Mouse (Mus musculus) frontal cortex, adult (tissue): ENCODE data around the gene Dyrk1a.

Experiments
- ATAC-seq: cut with Nextera tagmentation; 2 replicates; pipeline ENCODE4 v1.9.2; 2017; ENCODE audit warnings: mild to moderate bottlenecking, moderate library complexity, mixed read lengths; ENCODE audit not compliant: low TSS enrichment

The Dyrk1a gene

DNA sequence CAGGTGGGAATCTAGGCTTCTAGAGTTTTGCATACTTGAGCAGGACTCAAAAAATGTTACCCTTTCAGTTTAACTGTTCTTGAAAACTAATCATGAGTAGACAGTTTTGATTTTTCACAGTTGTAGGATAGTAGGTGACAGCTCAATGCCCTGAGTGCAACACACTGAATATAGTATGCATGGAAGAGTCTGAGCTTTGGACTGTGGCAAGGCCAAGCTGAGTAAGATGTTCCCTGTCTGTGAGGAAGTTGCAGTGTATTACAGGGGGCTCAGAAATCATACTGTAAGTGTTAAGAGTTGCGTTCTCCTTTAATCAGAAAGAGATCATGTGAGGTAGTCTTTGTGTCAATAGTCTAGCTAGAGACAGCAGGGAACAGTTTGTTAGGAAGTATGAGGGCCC is 20.4 kb downstream of the Dyrk1a start:
- ATAC-seq, result no peak

DNA sequence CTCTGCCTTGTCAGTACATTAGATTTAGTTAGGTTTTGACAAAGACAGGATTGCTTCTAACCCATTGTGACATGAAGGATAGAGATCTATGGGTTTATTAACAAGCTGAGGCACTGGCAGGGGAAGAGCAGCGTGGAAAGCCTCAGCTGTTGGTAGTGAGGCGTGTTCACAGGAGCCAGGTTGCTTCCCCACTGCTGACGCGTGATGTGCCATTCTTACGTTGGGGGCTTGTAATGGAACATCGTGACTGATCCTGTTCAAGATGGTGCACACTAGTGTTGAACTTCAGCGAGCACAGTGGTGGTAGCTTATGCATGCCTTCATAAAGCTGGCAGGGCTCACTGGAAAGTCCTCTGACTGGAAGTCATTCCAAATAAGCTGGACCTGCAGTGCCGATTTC is 21.2 kb downstream of the Dyrk1a start:
- ATAC-seq, result no peak

DNA sequence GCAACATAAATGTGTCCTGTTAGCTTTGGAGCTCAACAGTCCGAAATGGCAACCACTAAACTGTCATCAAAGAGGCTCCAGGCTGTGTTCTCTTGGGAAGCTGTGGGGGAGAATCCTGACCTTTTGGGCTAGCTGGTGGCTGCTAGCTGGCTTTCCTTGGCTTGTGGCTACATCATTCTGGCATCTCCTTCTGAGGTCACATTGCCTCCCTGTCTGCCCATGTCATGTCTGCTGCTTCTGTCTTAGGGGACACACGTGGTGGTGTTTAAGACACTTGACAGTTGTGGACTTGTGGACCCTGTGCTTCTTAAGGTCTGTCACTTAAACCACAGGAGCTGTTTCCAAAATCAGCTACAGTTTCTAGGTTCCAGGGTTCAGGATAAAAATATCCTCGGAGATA is 21.7 kb downstream of the Dyrk1a start:
- no peak for ATAC-seq

DNA sequence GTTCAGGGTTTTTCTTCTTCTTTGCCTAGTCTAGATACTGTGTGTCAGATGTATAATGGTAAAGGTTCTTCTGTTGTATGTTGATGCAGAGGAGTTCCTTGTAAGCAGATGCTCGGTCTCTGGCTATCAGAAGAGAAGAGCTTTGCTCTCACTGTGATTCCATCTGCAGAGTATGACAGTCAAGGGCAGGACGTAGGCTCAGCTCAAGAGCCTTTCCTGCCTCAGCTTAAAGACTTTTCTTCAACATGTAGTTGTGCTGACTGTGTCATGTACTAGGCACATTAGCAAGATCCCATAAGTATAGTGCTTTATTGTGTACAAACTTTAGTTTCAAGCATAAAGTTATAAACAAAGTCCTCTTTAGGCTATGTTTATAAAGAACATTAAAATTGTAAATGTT is 26.8 kb downstream of the Dyrk1a start:
- ATAC-seq, result no peak

DNA sequence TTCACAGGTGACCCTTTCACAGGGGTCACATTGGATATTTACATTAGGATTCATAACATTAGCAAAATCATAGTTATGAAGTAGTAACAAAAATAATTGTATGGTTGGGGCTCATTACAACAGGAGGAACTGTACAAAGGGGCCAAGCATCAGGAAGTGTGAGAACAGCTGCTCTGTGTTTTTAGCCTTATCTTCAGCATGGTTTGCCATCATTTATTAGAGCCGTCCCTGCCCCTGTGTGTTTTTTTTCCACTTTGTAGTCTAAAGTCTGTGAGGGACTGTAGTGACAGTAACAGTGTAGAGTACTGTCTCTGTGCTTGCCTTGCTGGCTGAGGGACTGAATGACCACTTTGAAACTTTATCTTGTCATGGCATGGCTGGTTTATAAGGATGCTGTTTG is 27.8 kb downstream of the Dyrk1a start:
- no peak for ATAC-seq

DNA sequence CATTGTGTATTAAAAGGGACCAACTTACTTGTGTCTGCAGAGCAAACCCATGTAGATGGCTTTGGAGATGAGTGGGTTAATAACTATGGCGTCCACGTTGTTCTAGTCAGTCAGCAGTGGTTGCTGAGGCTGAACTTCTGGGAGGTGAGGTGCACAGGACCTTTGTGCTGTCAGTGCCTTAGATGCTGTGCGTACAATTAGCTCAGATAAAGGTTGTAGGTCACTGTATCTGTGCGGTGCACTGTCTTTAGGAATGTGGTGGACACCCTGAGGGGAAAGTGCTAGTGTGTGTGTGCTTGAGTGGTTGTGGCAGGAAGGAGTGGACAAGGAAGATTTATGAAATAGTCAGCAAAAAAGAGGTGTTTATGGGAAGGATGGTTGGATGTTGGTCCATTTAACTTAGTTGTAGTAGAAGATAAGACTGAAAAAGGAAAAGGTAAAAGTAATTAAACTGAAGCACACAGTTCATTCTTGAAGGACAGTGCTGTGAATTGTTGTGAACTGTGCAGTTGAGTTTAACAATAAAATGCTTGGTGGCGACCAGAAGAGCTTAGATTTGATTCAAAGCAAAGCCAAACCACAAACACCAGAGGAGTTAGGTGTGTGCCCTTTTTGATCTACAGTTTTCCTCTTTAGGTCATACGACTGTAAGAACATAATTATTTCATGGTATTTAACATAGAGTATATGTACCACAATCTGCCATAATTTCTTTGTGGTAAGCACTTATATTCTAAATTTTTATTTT is 30.3 kb downstream of the Dyrk1a start:
- no peak for ATAC-seq

DNA sequence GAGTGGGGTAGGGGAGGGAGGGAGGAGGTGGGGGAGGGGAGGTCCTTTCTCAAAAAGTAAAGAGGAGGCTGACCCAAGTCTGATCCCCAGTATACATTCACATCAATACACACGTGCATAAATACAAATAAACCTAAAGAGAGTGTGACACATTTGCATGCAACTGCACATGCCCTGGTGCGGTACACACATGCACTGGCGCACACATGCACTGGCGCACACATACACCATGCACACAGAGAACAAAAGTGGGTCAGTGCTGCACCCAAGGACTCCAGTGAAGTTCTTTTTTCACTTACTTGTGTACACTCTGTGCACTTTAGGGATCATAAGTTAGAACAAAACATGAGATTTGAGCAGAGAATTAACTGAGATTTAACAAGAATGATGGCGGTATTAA is 31.3 kb downstream of the Dyrk1a start:
- ATAC-seq, result peak; percentile 17; the same call in 1 of the 2 replicates

DNA sequence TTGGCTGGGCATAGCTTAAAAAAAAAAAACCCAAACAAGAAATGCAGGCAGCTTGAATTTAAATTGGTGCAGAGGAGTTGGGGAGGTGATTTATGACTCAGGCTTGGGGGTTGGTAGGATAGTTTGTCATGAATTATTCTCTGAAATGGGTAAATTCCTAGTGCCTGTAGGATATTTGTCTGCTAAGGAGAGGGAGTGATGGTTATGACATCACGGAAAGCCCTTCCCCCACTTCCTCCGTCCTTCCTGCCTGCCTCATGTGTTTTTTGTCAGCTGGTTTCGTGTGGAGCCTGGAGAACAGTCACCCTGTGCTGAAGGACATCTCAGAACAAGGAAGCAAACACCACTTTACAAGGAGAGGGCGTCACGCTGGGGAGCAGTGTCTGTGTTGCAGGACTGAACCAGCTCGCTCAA is 31.7 kb downstream of the Dyrk1a start:
- peak; percentile 79 for ATAC-seq

DNA sequence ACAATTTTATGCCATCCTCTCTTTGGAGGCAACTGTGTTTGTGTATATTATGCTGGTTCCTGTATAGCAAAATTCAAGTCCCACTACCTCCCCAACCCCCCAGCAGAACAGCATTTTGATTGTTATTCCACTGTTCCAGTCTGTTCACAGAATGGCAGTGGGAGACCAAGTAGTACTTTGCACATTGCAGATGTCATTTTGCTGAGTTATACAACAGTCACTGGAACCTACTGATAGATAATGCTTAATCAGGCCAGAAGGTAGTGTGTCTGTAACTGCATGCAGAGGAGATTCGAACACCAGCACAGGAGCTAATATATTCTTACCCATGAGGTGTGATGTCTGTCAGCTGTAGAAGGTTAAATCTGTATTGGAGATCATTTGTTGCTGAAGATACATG is 32.4 kb downstream of the Dyrk1a start:
- no peak for ATAC-seq

DNA sequence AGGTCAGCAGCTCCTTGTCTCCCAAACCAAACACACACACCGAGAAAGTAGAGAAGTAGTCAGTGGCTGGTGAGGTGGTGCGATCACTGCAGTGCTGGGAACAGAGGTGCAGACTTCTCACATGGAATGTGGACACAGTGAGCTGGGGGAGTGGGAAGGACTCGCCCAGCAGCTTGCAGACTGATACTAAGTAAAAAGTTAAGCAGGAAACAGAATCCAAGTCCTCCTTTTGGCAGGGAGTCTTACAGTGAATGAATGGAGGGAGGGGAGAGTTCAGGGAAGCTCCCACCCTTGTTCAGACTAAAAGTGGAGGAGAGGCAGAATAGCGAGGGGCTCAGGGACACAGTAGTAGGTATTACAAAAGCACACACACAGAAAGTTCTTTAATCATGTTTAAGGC is 32.9 kb downstream of the Dyrk1a start:
- no peak for ATAC-seq

DNA sequence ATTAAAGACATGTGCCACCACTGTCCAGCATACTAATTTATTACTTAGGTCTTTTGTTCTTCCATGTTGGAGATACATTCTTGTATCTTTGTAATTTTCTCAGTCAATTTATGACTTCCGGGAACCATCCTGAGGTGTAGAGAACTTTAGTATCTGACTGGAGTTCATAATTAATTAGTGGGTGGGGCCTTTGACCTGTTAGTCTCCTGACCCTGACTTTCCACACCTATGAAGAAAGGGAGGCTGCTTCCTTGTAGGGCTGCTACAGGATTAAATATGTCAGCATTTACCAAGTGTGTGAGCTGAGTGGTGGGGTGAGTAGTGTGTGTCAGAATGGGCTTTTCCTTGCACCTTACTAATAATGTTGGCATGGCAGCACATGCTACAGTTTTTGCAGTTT is 36.4 kb downstream of the Dyrk1a start:
- ATAC-seq, result no peak

DNA sequence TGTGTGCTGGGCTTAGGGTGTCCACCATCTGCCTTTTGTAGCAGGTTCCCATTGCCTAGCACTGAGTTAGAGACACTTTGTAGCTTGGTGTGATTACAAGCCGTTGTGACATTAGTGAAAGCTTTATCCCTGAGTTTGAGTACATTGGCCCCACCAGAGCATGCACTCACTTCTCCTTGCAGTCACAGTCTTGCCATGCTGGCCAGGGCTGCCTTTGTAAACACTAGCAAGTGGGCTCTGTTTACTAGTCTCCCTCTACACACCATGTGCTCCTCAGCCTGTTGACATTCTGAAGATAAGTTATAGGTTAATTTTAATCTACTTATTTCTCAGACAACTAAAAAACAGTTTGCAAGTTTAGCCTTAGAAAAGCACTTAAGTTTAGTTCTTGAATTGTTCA is 37.7 kb downstream of the Dyrk1a start:
- no peak for ATAC-seq

DNA sequence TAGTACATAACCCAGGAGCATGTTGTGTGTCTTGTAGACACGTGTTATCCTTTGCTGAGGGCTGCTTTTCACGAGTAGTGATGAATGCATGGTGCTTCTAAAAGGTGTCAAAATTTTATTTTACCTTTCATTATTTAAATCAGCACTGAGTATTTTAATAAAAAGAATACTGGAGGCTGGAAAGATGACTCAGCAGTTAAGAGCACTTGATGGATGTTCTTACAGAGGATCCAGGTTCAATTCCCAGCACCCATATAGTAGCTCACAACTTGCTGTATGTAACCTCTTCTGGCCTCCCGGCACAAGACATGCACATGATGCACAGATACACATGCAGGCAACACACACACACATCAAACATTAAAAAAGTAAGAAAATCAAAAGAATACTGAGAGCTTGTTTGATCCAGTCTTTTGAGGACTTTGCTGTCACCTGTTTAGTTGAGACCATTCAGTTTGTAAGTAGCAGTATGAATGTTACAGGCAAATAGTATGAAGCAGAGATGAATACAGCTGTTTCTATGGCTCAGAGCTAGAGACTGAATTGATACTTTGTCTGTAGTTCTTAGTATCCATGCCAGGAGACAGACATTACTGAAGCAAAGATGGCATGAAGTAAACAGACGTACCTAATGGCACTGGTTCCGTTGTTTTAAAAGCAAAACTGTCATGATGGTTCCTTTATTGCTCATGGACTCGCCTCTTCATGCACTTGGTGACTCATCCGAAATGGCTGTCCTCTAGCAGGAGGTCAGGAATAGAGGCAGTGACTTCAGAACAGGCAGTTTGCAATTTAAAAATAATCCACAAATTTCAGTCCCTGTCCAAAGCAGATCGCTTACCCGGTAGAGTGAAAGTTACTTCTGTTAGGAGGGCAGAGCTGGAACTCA is 39.1 kb downstream of the Dyrk1a start:
- ATAC-seq, result 0 out of 2 replicates have a peak, but pooled peaks have one; percentile 11

DNA sequence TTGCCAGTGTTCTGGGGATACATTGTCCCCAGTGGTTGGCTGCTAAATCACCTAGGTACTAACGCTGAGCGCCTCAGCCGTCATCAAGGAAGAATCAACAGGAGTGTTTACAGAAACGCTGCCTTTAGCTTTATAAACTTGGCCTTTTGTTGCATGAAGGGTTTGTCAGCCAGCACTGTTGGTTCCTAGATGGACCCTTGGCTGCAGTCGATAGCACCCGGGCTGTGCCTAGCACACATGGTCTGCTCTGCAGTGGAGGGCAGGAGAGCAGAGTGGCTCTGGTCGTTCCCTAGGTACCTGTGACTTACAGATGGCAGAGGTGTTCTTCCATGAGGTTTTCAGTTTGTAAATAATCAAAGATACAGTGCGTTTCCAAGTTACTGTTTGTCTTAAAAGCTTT is 42.8 kb downstream of the Dyrk1a start:
- ATAC-seq, result no peak

DNA sequence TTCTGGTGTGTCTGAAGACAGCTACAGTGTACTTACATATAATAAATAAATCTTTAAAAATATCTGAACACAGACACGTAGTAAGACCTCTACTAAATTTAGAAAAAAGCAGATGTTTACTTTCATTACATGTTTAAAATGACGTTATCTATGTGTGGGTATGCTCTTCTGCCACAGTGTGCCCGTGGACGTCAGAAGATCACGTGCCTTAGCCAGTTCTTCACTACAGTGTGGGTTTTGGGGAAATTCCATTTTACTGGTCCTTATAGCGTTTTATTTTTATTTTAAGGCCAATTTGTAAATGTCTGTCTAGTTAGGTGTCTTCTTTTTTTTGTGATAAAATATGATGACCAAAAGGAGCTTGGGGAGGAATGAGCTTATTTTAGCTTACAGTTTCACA is 47.4 kb downstream of the Dyrk1a start:
- ATAC-seq, result no peak

DNA sequence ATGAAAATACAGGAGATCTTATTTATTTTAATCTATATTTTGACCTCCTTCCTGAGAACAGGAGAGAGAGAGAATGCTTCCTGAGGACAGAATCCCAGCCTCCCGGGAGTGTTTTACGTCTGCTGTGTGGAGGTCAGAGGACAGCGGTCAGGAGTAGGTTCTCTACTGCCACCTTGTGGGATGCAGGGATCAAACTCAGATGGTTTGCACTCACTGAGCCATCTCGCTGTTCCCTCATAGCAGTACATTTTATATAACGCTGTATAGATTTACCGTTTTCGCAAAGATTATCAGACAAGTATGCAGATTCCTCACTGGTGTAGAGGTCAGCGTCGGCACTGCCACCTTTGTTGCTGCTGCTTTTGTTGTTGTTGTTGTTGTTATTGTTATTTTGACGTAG is 48.7 kb downstream of the Dyrk1a start:
- peak; percentile 78 for ATAC-seq

DNA sequence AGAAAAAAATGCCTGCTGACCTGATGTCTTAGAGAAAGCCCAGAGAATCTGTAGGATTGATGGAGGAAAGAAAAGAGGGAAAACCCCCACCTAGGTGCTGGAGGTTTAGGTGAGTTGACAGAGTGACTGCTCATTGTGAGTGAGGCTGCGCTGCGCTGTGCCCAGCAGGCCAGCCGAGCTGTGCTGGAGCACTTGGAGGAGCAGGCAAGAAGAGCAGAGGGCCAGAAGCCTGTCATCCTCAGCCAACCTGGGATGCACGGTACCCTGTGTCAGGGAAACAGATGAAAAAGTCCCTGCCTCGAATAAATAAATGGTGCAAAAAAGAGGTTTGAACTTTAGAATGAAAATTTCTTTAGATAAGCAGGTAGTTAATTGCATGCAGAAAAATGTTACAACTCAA is 49.5 kb downstream of the Dyrk1a start:
- no peak for ATAC-seq

DNA sequence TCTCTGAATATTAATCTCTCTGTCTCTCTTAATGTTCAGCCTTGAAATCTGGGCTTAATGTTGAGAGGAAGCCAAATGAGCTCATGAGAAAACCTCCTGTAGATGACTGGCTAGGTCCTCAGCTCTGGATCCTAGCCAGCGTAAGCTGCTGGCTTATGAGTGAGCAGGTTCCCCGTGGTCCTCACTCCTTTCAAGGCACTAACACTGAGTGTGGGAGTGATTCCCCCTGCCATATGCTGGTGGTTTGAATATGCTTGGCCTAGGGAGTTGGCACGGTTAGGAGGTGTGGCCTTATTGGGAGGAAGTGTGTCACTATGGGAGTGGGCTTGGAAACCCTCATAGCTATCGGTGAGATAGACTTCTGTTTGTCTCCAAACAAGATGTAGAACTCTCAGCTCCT is 55.1 kb downstream of the Dyrk1a start:
- no peak; the same call in 1 of the 2 replicates for ATAC-seq

DNA sequence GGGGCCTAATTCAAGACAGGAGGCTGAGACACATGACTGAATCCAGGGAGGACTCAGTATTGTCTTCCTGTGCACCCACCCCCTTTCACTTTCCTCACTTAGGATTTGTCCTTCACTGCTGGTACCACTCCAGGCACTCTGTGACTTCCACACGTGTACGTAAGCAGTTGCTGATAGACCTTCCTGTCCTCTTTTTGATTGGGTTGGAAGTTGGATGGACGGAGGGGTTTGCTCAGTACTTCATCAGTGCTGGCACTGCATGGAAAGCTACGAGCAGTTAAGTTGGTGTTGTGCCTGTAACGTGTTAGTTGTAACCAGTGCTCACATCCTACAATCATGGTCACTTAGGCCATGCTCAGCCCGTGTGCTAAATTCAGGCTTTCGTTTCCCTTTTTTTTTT is 55.8 kb downstream of the Dyrk1a start:
- no peak for ATAC-seq

DNA sequence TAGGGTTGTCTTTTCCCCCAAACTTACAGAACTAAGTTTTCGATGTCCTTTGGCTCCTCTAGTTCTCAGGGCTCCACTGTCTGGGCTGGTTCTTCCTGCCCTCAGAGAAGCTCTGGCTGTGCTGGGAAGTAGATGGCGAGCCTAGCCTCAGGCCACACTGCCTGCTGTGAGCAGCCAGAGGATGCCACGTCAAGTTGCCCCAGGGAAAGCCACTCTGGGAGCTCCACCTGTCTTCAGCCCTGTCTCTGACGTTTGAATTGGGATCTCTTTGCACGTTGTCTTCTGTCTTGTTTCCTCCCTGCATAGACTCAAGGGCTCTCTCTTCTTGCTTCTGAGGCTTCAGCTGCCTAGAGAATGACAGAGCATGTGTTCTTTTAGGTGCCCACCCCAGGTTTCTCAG is 57.9 kb downstream of the Dyrk1a start:
- no peak for ATAC-seq

DNA sequence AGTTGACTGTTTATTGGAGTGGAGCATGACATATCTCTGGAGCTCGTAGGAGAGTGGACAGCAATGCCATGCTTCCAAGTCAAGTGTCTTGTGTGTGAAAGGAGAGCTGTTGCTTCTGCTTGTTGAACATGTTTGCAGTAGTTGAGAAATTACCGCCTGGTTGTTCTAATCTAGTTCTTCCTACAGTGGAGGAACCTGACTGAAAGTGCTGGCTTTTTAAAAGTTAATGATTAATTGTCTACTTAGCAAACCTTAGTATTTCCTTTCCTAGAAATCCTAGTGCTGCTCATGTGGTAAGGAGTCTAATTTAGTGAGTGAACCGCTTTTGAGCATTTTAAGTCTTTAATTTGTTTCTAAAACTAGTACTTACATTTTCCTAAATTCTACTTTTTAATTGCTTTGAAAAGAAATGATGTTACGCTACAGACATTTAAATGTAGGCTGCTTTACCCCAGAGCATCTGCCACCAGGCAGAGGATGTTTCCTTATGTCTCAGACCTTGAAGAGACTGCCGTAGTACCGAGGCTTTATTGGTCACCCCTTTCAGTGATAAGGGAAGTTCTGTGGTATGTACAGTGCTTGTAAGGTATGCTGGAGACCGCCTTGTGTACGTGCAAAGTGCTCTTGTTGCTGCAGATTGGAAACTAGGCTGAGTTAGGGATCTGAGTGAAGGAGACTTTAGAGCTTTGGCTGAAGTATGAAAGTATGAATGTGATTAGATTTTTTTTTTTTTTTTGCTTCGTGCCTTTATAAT is 59.3 kb downstream of the Dyrk1a start:
- no peak for ATAC-seq

DNA sequence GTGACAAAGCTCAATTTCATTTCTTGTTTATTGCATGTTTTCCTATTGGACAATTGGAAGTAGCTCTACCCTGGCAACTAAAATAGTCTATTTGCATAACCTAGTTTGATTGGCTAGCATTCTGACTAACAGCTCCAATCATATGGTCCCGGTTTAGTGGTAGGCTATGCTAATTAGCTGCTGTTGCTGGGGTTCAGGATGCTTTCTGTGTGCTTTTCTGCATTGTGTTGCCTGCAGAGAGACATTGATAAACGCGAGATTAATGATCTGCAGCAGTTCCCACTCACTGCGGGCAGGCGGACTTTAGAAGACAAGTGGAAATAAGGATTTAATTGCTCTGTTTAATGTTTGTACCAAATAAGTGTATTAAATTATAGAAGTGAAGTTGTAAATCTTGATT is 62.2 kb downstream of the Dyrk1a start:
- ATAC-seq, result peak; percentile 95
